Mouse (Mus musculus): Measurements from ENCODE around the gene Ptpn7. TPM values are rescaled to one million over a fixed set of nuclear protein-coding genes. Genes with fewer than 3 reads are reported as not detected.
"Not testable (repeated sequence)": the region's sequence is repeated elsewhere in the genome, so short reads cannot be mapped to it uniquely, and the experiment has no call there.

The Ptpn7 gene
- polyA plus RNA-seq, 2 experiments: 3.1 to 3.6 TPM

DNA sequence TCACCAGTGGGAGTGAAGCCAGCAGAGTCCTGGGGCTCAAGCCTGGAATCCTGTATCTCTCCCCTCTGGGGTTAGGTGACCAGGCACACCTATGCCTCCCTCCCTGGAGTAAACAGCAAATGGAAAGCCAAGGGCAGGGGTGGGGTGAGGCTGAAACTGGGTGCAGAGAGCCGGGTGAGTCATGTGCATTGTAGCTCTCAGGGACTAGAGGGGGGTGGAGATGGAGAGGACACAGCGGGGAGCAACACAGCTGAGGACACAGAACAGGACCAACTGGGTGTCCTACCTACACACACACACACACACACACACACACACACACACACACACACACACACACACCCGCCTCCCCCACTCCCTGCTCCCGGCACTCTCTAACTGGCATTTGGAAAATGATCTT is 50.9 kb downstream of the Ptpn7 start:
- Histone ChIP-seq H3K27ac (replicated peaks; ENCODE audit: low read depth, low read length) (no peak overlapping the region), H3K4me1 (ENCODE audit: control insufficient read depth, insufficient read depth, low read length) (no peaks in the 10 kb centered on the region), H3K27me3 (ENCODE audit: control insufficient read depth, insufficient read depth, low read length) (no peaks in the 10 kb centered on the region), H3K9ac (ENCODE audit: low read depth, low read length, severe bottlenecking) (no peak overlapping the region), H3K36me3 (ENCODE audit: control insufficient read depth, insufficient read depth, low read length) (no peaks in the 10 kb centered on the region), H3K4me2 (replicated peaks; ENCODE audit: low read depth, low read length, severe bottlenecking) (no peak overlapping the region), H3K4me3 (replicated peaks; ENCODE audit: low read length) (no peak overlapping the region), H3K9me3 (ENCODE audit: control insufficient read depth, low read length) (no peaks in the 10 kb centered on the region)
- DNase-seq (ENCODE audit: low spot score): no peak
- ATAC-seq (ENCODE audit: low FRiP score, low read depth): no peak
- no peak for TF ChIP-seq POLR2A (IDR thresholded peaks at IDR 0.05; ENCODE audit: borderline replicate concordance, extremely low read depth, insufficient read depth, insufficient read length)
- 64% methylated on average over 3 of the region's 4 CpGs for WGBS

DNA sequence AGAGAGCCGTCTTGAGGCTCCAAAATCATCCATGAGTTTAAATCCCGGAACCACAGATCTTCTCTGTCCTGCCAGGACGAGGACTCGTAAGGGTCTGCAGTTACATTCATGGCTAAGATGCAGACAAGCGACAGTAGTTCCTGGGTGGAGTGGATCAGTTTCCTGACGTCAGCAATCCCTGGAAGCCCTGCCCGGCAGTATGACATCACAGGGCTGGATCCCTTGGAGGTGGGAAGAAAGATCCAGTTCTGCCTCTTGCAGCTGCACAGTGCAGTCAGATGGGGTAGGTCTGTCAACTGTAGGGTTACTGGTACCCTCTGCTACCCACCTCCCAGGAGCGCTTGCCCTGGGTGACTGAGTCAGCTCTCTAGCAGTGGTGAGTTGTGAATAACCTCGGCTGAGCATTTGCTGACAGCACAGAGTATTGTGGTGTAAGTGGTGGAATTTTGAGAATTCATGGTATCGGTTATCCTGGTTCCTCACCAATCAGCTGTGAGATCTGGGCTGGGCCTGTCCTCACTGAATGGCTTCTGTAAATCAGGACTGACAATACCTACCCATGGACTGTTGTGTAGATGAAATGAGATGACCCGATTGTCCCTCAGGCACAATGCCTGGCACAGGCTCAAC is 51.6 kb downstream of the Ptpn7 start:
- no peak for TF ChIP-seq POLR2A (IDR thresholded peaks at IDR 0.05; ENCODE audit: borderline replicate concordance, extremely low read depth, insufficient read depth, insufficient read length)
- Histone ChIP-seq H3K27ac (replicated peaks; ENCODE audit: low read depth, low read length) (no peak overlapping the region), H3K36me3 (ENCODE audit: control insufficient read depth, insufficient read depth, low read length) (no peaks in the 10 kb centered on the region), H3K9ac (ENCODE audit: low read depth, low read length, severe bottlenecking) (no peak overlapping the region), H3K4me1 (ENCODE audit: control insufficient read depth, insufficient read depth, low read length) (no peaks in the 10 kb centered on the region), H3K27me3 (ENCODE audit: control insufficient read depth, insufficient read depth, low read length) (no peaks in the 10 kb centered on the region), H3K9me3 (ENCODE audit: control insufficient read depth, low read length) (no peaks in the 10 kb centered on the region), H3K4me2 (replicated peaks; ENCODE audit: low read depth, low read length, severe bottlenecking) (no peak overlapping the region), H3K4me3 (replicated peaks; ENCODE audit: low read length) (no peak overlapping the region)
- WGBS: 65% methylated on average over 11 of the region's 11 CpGs
- DNase-seq (ENCODE audit: low spot score): no peak
- ATAC-seq (ENCODE audit: low FRiP score, low read depth): 0 out of 2 replicates have a peak, but pooled peaks have one; percentile 44

DNA sequence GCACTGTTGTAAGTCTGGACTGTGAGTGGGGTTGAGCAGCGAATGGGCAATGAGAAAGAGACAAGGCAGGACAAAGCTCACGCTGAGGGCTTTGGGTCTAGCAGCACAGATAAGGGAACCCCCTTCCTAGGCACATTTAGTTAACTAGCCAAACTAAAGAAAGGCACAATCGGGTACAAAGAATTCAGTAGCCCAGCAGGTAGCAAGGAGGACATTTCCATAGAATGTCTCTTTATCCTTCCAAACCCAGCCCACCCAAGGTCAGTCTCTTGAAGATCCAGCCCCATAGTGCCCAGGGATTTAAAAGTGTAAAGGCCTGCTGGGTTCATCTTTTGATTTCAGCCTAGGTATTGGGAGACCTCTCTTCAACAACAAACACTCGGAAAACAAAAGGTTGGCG is 53.4 kb downstream of the Ptpn7 start:
- no peak for TF ChIP-seq POLR2A (IDR thresholded peaks at IDR 0.05; ENCODE audit: borderline replicate concordance, extremely low read depth, insufficient read depth, insufficient read length)
- Histone ChIP-seq H3K4me1 (ENCODE audit: control insufficient read depth, insufficient read depth, low read length) (no peaks in the 10 kb centered on the region), H3K4me3 (replicated peaks; ENCODE audit: low read length) (no peak overlapping the region), H3K4me2 (replicated peaks; ENCODE audit: low read depth, low read length, severe bottlenecking) (no peak overlapping the region), H3K27me3 (ENCODE audit: control insufficient read depth, insufficient read depth, low read length) (no peaks in the 10 kb centered on the region), H3K27ac (replicated peaks; ENCODE audit: low read depth, low read length) (no peak overlapping the region), H3K9ac (ENCODE audit: low read depth, low read length, severe bottlenecking) (no peak overlapping the region), H3K36me3 (ENCODE audit: control insufficient read depth, insufficient read depth, low read length) (no peaks in the 10 kb centered on the region), H3K9me3 (ENCODE audit: control insufficient read depth, low read length) (no peaks in the 10 kb centered on the region)
- 49% methylated on average over 5 of the region's 5 CpGs for WGBS
- DNase-seq (ENCODE audit: low spot score): no peak
- ATAC-seq (ENCODE audit: low FRiP score, low read depth): no peak

DNA sequence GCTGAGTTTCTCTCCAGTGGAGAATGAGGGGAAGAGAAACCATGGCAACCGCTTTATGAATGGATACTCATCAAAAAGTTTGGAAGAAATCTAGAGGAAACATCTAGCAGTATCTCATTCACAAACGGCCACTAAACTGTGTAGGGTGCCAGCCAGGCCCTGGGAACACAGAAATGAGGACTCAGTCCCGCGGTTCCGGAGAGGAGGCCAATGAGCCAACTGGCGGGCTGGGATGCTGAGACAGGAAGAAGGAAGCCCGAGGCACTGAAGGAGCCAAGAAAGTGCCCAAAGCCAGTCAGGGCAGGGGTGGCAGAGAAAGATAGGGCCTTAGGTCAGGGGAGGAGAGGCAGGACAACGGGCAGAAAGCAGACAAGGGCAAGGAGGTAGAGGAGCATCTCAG is 53.9 kb downstream of the Ptpn7 start:
- TF ChIP-seq POLR2A (IDR thresholded peaks at IDR 0.05; ENCODE audit: borderline replicate concordance, extremely low read depth, insufficient read depth, insufficient read length): no peak
- no peak overlapping the region for H3K9ac ChIP-seq (ENCODE audit: low read depth, low read length, severe bottlenecking)
- no peaks in the 10 kb centered on the region for H3K9me3 ChIP-seq (ENCODE audit: control insufficient read depth, low read length)
- H3K4me3 ChIP-seq (replicated peaks; ENCODE audit: low read length): no peak overlapping the region
- no peaks in the 10 kb centered on the region for H3K4me1 ChIP-seq (ENCODE audit: control insufficient read depth, insufficient read depth, low read length)
- no peak overlapping the region for H3K4me2 ChIP-seq (replicated peaks; ENCODE audit: low read depth, low read length, severe bottlenecking)
- ATAC-seq (ENCODE audit: low FRiP score, low read depth) (no peak), DNase-seq (ENCODE audit: low spot score) (no peak)
- H3K36me3 ChIP-seq (ENCODE audit: control insufficient read depth, insufficient read depth, low read length): no peaks in the 10 kb centered on the region
- H3K27me3 ChIP-seq (ENCODE audit: control insufficient read depth, insufficient read depth, low read length): no peaks in the 10 kb centered on the region
- WGBS: 44% methylated on average over 8 of the region's 8 CpGs
- H3K27ac ChIP-seq (replicated peaks; ENCODE audit: low read depth, low read length): no peak overlapping the region

DNA sequence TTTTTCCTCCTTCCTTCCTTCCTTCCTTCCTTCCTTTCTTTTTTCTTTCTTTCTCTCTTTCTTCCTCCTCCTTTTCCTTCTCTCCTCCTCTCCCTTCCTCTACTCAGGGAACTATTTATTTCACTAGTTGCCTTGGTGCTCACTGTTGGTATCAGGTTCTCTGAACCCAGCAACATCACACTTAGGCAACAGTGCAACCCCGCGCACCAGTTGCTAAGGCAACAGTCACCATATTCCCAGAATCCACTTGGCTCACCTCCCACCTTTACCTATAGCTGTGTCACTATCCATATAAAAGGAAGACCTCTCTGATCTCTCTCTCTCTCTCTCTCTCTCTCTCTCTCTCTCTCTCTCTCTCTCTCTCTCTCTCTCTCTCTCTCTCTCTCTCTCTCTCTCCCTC is 54.5 kb downstream of the Ptpn7 start:
- H3K4me1 ChIP-seq (ENCODE audit: control insufficient read depth, insufficient read depth, low read length); H3K9ac ChIP-seq (ENCODE audit: low read depth, low read length, severe bottlenecking); H3K4me3 ChIP-seq (replicated peaks; ENCODE audit: low read length); ATAC-seq (ENCODE audit: low FRiP score, low read depth); H3K27ac ChIP-seq (replicated peaks; ENCODE audit: low read depth, low read length); H3K9me3 ChIP-seq (ENCODE audit: control insufficient read depth, low read length); DNase-seq (ENCODE audit: low spot score); H3K4me2 ChIP-seq (replicated peaks; ENCODE audit: low read depth, low read length, severe bottlenecking); H3K27me3 ChIP-seq (ENCODE audit: control insufficient read depth, insufficient read depth, low read length); H3K36me3 ChIP-seq (ENCODE audit: control insufficient read depth, insufficient read depth, low read length): not testable (repeated sequence)
- whole genome bisulfite sequencing: 31% methylated on average over 2 of the region's 2 CpGs

DNA sequence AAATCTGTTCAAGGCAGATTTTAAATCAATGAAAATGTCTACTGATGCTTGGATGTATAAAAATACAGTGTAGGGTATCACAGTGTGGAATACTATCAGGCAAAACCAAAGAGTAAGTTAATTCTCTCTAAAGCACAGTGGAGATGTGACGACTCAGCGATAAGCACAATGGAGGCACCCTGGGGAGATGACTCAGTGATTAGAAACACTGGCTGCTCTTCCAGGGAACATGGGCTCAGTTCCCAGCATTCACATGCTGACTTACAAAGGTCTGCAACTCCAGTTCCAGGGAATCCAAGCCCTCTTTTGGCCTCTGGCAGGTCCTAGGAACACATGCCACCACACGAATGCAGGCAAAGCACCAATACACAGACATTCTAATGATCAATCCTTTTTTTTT is 55.7 kb downstream of the Ptpn7 start:
- H3K27me3 ChIP-seq (ENCODE audit: control insufficient read depth, insufficient read depth, low read length): no peaks in the 10 kb centered on the region
- TF ChIP-seq POLR2A (IDR thresholded peaks at IDR 0.05; ENCODE audit: borderline replicate concordance, extremely low read depth, insufficient read depth, insufficient read length): no peak
- no peak overlapping the region for H3K4me3 ChIP-seq (replicated peaks; ENCODE audit: low read length)
- H3K9me3 ChIP-seq (ENCODE audit: control insufficient read depth, low read length): no peaks in the 10 kb centered on the region
- no peak overlapping the region for H3K4me2 ChIP-seq (replicated peaks; ENCODE audit: low read depth, low read length, severe bottlenecking)
- H3K36me3 ChIP-seq (ENCODE audit: control insufficient read depth, insufficient read depth, low read length): no peaks in the 10 kb centered on the region
- no peak overlapping the region for H3K27ac ChIP-seq (replicated peaks; ENCODE audit: low read depth, low read length)
- ATAC-seq (ENCODE audit: low FRiP score, low read depth) (no peak), DNase-seq (ENCODE audit: low spot score) (peak; percentile 65)
- H3K9ac ChIP-seq (ENCODE audit: low read depth, low read length, severe bottlenecking): no peak overlapping the region
- 44% methylated on average over 3 of the region's 3 CpGs for WGBS
- no peaks in the 10 kb centered on the region for H3K4me1 ChIP-seq (ENCODE audit: control insufficient read depth, insufficient read depth, low read length)
